Mouse (Mus musculus) embryonic fibroblast, embryonic 13.5 days (primary cell): ENCODE results near the gene Fastkd1. TPM values are rescaled to one million over a fixed set of nuclear protein-coding genes. Genes with fewer than 3 reads are reported as not detected.

ENCODE experiments used
- H3K27ac ChIP-seq: 2 replicates; pipeline ENCODE4 v1.5.1; 2012; ENCODE audit warnings: low read length, control low read depth, inconsistent platforms; ENCODE audit not compliant: insufficient read depth
- H3K4me1 ChIP-seq: 2 replicates; pipeline ENCODE4 v1.6.1; 2011; ENCODE audit warnings: low read length; ENCODE audit not compliant: control insufficient read depth, insufficient read depth
- H3K4me3 ChIP-seq: 2 replicates; pipeline ENCODE4 v1.5.1; 2011; ENCODE audit warnings: mild to moderate bottlenecking, control low read depth, low read length; ENCODE audit not compliant: insufficient read depth
- CTCF ChIP-seq: IDR thresholded peaks from 2 replicates; pipeline ENCODE4 v1.5.1; 2011; ENCODE audit warnings: mild to moderate bottlenecking, control low read depth, low read length, moderate library complexity, borderline replicate concordance; ENCODE audit not compliant: insufficient read depth
- POLR2A ChIP-seq: IDR thresholded peaks from 2 replicates; pipeline ENCODE4 v1.6.1; 2011; ENCODE audit warnings: low read depth, mild to moderate bottlenecking, control low read depth, low read length, moderate library complexity
- polyA plus RNA-seq: library from polyadenylated mRNA; stranded (reverse); fragments of >200 nt; gene quantifications from 2 replicates; pipeline ENCODE4 v1.2.4, GENCODE M21; 2011; ENCODE audit warnings: low read depth; ENCODE audit not compliant: missing spikeins, insufficient read length

Gene Fastkd1
- polyA plus RNA-seq, 1 experiment: 11.3 TPM

DNA sequence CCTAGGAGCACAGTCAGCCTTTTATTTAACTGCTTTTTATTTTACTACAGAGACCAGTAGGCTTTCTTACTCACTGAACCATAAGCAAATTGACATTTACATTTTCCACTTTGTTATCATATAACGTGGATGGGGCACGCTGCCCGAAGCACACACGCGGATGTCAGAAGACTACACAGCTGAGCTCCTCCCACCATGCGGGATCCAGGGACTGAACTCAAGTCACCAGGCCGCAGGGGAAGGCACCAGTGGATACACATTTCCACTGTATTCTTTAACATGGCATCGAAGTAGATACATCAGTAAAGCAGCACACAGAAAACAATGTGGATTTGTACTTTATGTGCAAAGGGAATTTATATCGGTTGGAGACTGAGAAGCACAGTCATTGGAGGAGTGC lies 38.0 kb downstream of the Fastkd1 start:
- Histone ChIP-seq H3K4me3 (no peak overlapping the region), H3K27ac (no peak overlapping the region), H3K4me1 (no peaks in the 10 kb centered on the region)
- TF ChIP-seq POLR2A (no peak), CTCF (no peak)

- no peak overlapping the region for H3K27ac ChIP-seq
- TF ChIP-seq POLR2A (no peak), CTCF (no peak)
- H3K4me1 ChIP-seq: no peaks in the 10 kb centered on the region; the same call in 1 of the 2 replicates
Observed at GRCm38 (mm10) chr2:69673723-69674122, 39.6 kb downstream of the Fastkd1 start.

DNA sequence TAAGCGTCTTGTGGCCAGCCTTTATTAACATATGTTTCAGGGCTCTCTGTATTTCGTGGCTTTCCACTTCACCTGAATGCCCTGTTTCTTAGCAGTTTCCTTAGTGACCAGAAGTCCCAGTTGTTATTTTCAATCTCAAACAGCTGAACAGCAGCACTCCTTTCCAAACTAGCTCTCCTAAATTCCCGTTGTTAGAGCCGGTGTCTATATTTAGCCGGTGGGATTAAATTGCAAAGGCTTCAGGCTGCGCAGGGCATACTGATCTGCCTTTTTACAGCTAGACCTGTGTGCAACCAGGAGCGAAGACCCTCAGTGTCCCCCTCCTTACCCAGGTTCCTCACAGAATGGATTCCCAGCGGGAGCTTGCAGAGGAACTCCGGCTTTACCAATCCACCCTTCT lies 43.5 kb downstream of the Fastkd1 start, which contains the start of gene Klhl41:
Gene Klhl41 (plus strand): TSS at position 268 of the 400 bp plus-strand sequence.
- Histone ChIP-seq H3K27ac (no peak within 1 kb of the TSS), H3K4me1 (no peaks in the 10 kb centered on the region; the same call in 1 of the 2 replicates), H3K4me3 (no peak within 1 kb of the TSS)
- TF ChIP-seq POLR2A (no peak), CTCF (no peak)

More at GRCm38 (mm10) chr2:69673723-69674122, 39.6 kb downstream of the Fastkd1 start:
- H3K4me3 ChIP-seq: no peak overlapping the region

GRCm38 (mm10) chr2:69668414-69668813 lies 44.9 kb downstream of the Fastkd1 start:
- Histone ChIP-seq H3K4me1 (no peaks in the 10 kb centered on the region; the same call in 1 of the 2 replicates), H3K4me3 (no peak overlapping the region), H3K27ac (no peak overlapping the region)
- TF ChIP-seq CTCF (no peak), POLR2A (no peak)

DNA sequence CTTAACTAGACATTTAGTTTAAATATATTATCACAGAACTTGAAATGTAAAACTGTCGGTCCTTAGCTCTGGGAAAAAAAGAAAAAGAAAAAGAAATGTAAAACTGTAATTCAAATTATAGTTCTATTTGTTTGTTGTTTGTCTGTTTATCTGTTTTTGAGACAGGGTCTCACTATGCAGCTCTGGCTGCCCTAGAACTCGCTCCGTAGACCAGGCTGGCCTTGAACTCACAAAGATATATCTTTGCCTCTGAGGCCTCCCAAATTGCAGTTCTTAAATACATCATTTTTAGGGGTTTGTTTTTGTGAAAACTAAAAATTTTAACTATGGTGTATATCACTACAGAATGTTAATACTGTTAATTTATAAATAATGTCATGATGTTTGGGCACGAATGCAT lies 45.7 kb downstream of the Fastkd1 start:
- no peak for TF ChIP-seq CTCF
- no peak for TF ChIP-seq POLR2A
- Histone ChIP-seq H3K27ac (no peak overlapping the region), H3K4me1 (no peaks in the 10 kb centered on the region; the same call in 1 of the 2 replicates), H3K4me3 (no peak overlapping the region)

GRCm38 (mm10) chr2:69663827-69664476 lies 49.4 kb downstream of the Fastkd1 start:
- H3K4me3 ChIP-seq: no peak overlapping the region
- 0 out of 2 replicates have a peak, but pooled peaks cover 2% of the 10 kb centered on the region for H3K4me1 ChIP-seq
- TF ChIP-seq POLR2A (no peak), CTCF (no peak)
- H3K27ac ChIP-seq: no peak overlapping the region

- no peak for TF ChIP-seq POLR2A
- TF ChIP-seq CTCF: no peak
- Histone ChIP-seq H3K4me1 (0 out of 2 replicates have a peak, but pooled peaks cover 2% of the 10 kb centered on the region), H3K4me3 (no peak overlapping the region), H3K27ac (no peak overlapping the region)
Observed at GRCm38 (mm10) chr2:69659326-69659725, 54.0 kb downstream of the Fastkd1 start.

- Histone ChIP-seq H3K4me1 (peaks cover 2% of the 10 kb centered on the region; the same call in 1 of the 2 replicates), H3K27ac (no peak overlapping the region), H3K4me3 (no peak overlapping the region)
- TF ChIP-seq POLR2A (no peak), CTCF (no peak)
Observed at GRCm38 (mm10) chr2:69649716-69650115, 63.6 kb downstream of the Fastkd1 start.

DNA sequence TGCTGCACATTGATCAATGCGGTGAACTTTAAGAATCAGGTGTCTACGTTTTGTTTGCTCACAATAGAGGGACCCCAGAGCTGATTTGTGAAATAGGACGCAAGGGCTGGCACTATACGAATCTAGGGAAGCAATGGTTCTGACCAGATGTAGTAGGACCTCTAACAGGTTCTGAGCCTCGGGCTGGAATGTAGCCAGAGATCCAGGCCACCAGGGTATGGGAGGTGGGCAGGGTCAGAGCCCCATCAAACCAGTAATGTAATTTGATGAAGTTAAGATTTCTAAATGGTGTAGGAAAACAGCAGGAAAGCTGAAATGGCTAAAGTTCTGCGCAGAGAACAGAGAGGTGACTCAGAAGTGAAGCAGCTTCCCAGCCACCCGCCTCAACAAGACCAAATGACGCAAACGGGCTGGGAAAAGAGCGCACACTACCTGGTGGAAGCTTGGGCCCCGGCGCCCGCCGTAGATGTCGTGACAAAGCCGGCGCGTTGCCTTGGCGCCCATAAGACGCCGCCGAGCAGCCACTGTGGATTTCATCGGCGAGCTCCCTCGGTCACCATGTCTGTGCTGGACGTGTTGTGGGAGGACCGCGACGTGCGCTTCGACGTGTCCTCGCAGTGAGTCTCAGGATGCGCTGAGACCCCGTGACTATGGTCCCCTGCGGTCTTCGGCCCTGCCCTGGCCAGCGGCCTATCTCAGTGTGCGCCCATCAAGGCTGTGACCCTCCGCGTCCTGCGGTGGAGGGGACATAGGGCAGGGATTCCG lies 66.4 kb downstream of the Fastkd1 start, which contains the start of gene Bbs5:
Gene Bbs5 (plus strand): TSS at position 446 of the 765 bp plus-strand sequence.
- Histone ChIP-seq H3K27ac (peak within 1 kb of the TSS; percentile 45), H3K4me1 (peaks cover 2% of the 10 kb centered on the region; the same call in 1 of the 2 replicates), H3K4me3 (peak within 1 kb of the TSS; percentile 88)
- TF ChIP-seq CTCF (no peak), POLR2A (peak; percentile 48; the same call in 1 of the 2 replicates)

DNA sequence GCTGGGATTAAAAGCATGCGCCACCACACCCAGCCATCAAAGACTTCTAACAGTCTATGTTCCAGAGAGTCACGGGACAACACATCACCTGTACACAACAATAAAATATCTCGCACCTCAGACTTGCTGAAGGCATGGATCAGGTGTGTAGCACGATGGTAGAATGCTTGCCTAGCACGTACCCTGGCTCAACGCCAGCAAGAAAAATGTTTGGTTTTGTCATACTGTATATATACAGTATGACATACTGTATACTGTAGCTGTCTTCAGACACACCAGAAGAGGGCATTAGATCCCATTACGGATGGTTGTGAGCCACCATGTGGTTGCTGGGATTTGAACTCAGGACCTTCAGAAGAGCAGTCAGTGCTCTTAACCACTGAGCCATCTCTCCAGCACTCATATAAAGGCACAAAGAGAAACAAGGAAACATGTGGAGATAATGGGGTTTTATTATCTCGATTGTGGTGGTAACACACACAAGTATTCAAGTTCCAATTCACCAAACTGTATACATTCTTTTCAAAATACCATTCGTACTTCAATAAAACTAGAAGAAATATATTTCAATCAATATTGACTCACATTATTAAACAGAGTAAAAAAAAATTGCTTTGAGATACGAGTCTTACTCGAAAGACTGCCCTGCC lies 68.2 kb downstream of the Fastkd1 start:
- H3K4me3 ChIP-seq: no peak overlapping the region
- TF ChIP-seq CTCF: no peak
- TF ChIP-seq POLR2A: no peak
- H3K4me1 ChIP-seq: peaks cover 2% of the 10 kb centered on the region; the same call in 1 of the 2 replicates
- no peak overlapping the region for H3K27ac ChIP-seq
